Mouse (Mus musculus) neural tube, embryonic 12.5 days (tissue): Measurements from ENCODE around the gene Map7d3. TPM values are rescaled to one million over a fixed set of nuclear protein-coding genes. Genes with fewer than 3 reads are reported as not detected.

Source experiments
- ATAC-seq: fragments of 200-750 bp; cut with Nextera tagmentation; 2 replicates; pipeline ENCODE4 v1.8.0; 2017; ENCODE audit warnings: low read depth, mild to moderate bottlenecking, moderate TSS enrichment, moderate library complexity; ENCODE audit not compliant: low FRiP score
- H3K27ac ChIP-seq: fragments of 300-500 bp; sonication (generic); 2 replicates; pipeline ENCODE4 v1.5.1; 2016
- H3K27me3 ChIP-seq: fragments of 300-500 bp; sonication (generic); replicated peaks from 2 replicates; pipeline ENCODE4 v1.6.1; 2016; ENCODE audit warnings: mild to moderate bottlenecking
- H3K36me3 ChIP-seq: fragments of 300-500 bp; sonication (generic); 2 replicates; pipeline ENCODE4 v1.6.1; 2016; ENCODE audit warnings: mild to moderate bottlenecking
- H3K4me1 ChIP-seq: fragments of 300-500 bp; sonication (generic); 2 replicates; pipeline ENCODE4 v1.6.1; 2016
- H3K4me2 ChIP-seq: fragments of 300-500 bp; sonication (generic); replicated peaks from 2 replicates; pipeline ENCODE4 v1.6.1; 2016; ENCODE audit warnings: mild to moderate bottlenecking
- H3K4me3 ChIP-seq: fragments of 300-500 bp; sonication (generic); 2 replicates; pipeline ENCODE4 v1.5.1; 2016
- H3K9ac ChIP-seq: fragments of 300-500 bp; sonication (generic); 2 replicates; pipeline ENCODE4 v1.6.1; 2016; ENCODE audit warnings: mild to moderate bottlenecking
- H3K9me3 ChIP-seq: fragments of 300-500 bp; sonication (generic); 2 replicates; pipeline ENCODE4 v1.6.1; 2016; ENCODE audit warnings: mild to moderate bottlenecking
- WGBS: fragments of 180-500 bp; shearing (Covaris S2); methylation state at CpG from one replicate; pipeline ENCODE4 v1.1.7; 2016; 5-methylcytosine and 5-hydroxymethylcytosine counted together
- polyA plus RNA-seq: library from polyadenylated mRNA; unstranded; fragments of >200 nt; fragmentation: Nextera tagmentation; extraction: Ambion mirVana; gene quantifications from 2 replicates; pipeline ENCODE4 v1.2.1, GENCODE M21; 2016

Map7d3 gene
- polyA plus RNA-seq, 1 experiment from 2014 or later, result 1.2 TPM

DNA sequence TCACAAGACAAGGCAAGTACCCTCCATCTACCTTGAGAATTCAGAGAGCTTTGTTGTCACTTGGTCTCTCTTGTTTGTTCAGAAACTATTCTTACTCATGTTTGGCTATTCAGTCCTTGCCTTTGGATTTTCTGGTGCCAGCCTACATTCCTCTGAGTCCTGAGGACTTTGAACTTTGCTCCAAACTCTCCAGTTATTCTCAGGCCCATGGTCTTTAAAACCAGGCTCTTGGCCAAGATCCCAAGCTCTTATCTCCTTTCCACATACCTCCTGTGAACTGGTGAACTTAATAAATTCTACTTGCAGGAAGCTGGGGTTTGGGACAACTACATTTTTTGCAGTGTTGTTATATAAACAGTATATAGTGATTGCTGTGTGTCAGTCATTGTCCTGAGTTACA, 52.3 kb downstream of the Map7d3 start:
- Histone ChIP-seq H3K27ac (no peak overlapping the region), H3K27me3 (no peaks in the 10 kb centered on the region), H3K4me1 (no peaks in the 10 kb centered on the region), H3K36me3 (no peaks in the 10 kb centered on the region), H3K9me3 (no peaks in the 10 kb centered on the region), H3K9ac (no peak overlapping the region), H3K4me3 (no peak overlapping the region), H3K4me2 (no peak overlapping the region)
- no peak for ATAC-seq

DNA sequence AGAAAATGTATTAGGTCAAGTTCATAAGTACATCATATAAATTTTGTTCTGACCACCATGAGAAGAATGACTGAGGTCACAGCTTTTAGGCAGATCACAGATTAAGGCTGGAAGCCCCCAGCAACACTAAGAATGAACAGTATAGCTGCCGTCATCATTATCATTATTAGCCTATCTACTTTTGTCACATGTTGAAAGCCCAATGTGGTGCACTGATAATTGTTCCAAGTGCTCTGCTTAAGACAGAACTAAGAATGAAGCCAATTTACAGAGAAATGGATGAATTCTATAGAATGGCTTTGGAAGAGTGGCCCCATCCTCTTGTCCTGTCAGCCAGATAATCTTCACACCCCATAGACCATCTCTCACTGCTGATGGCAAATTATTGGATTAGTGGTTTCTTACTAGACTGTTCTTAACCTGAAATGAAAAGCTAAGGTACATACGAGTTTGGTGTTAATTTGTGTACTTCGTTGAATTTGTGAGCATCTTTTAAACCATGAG, 61.8 kb downstream of the Map7d3 start:
- Histone ChIP-seq H3K4me1 (no peaks in the 10 kb centered on the region), H3K9ac (no peak overlapping the region), H3K9me3 (no peaks in the 10 kb centered on the region), H3K36me3 (no peaks in the 10 kb centered on the region), H3K4me3 (no peak overlapping the region), H3K27ac (no peak overlapping the region), H3K27me3 (no peaks in the 10 kb centered on the region), H3K4me2 (no peak overlapping the region)
- 89% methylated on average over 3 of the region's 3 CpGs for WGBS
- ATAC-seq, result no peak

DNA sequence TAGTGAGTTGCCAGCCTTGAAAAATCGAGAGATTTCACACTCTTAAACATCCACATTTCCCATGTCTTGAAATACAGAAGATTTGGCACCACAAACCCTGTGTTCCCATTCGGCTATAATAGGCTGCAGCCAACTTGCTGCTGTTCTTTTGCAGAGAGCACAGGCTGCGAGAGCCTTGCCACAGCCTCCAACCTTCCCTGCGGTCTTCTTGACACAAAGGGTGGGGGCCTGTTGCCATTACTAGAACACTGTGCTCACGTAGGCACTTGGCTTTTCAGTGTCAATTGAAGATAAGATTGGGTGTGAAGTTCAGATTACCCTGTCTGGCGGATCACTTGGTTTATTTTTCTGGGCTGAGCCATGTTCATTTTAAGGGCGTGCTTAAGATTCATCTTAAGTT, 65.8 kb downstream of the Map7d3 start:
- no peak for ATAC-seq
- H3K36me3 ChIP-seq, result no peaks in the 10 kb centered on the region
- no peaks in the 10 kb centered on the region for H3K27me3 ChIP-seq
- no peaks in the 10 kb centered on the region for H3K9me3 ChIP-seq
- 86% methylated on average over 7 of the region's 7 CpGs for WGBS
- no peaks in the 10 kb centered on the region for H3K4me1 ChIP-seq
- no peak overlapping the region for H3K27ac ChIP-seq
- H3K4me2 ChIP-seq, result no peak overlapping the region
- H3K4me3 ChIP-seq, result no peak overlapping the region
- H3K9ac ChIP-seq, result no peak overlapping the region

DNA sequence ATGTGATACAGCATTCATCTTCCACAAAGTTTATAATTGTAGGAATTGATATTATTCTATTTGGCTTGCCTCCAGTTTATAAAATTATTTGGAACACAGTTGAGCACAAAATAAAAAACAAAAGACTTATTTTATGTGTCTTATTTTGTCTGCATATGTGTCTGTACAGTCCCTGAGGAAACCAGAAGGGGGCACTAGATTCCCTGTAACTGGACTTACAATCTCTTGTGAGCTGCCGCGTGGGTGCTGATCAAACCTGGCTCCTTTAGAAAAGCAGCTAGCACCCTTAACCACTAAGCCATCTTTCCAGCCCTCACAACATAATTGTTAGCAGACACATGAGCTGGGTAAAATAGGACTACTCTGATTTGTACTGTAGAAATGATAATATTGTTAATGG, 66.5 kb downstream of the Map7d3 start:
- no peaks in the 10 kb centered on the region for H3K9me3 ChIP-seq
- no peaks in the 10 kb centered on the region for H3K36me3 ChIP-seq
- no peak overlapping the region for H3K9ac ChIP-seq
- H3K27ac ChIP-seq, result no peak overlapping the region
- H3K4me3 ChIP-seq, result no peak overlapping the region
- no peak overlapping the region for H3K4me2 ChIP-seq
- H3K4me1 ChIP-seq, result no peaks in the 10 kb centered on the region
- 51% methylated on average over 2 of the region's 2 CpGs for whole genome bisulfite sequencing
- ATAC-seq, result no peak
- no peaks in the 10 kb centered on the region for H3K27me3 ChIP-seq

DNA sequence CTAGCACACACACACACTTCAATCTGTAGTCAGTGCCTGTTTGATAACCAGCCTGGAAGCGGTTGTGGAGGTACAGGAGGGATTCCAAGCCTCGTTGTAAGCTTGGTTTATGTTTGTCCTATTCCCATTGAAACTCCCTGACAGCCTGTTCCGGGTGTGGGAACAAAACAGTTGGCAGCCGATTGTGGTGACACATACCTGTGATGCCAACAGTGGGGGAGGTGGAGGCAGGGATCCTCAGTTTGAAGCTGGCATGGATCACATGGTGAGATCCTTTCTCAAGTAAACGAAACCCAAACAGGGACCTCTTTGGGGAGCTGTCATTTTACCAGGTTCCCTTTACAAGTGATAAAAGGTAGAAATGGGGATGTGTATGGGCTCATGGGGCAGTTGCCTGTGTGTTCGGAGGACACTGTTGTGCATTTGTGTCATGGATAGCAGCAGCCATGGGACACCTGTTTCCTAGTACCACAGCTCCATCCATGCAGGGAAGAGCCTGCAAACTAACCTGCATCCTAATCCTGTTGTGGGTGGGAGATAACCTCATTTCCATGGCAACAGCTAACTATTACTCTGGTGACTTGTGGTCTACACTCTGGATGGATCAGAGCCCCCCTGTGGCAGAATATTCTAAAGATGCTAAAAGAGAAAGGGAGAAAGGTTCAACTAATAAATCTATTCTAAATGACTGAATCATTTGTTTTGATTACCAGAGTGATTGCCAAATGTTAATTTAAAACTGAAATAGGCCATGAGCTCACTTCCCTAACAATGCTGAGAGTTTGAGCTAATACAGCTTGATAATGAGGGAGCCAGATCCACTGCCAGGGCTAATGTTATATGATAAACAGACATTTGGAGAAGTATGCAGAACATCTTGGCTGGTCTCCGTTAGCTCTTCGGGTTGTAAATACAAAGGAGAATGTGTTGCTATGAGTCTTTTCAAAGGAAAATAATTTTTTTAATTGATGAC, 68.5 kb downstream of the Map7d3 start:
- 86% methylated on average over 8 of the region's 8 CpGs for WGBS
- H3K4me2 ChIP-seq, result no peak overlapping the region
- ATAC-seq, result no peak
- H3K36me3 ChIP-seq, result no peaks in the 10 kb centered on the region
- no peaks in the 10 kb centered on the region for H3K9me3 ChIP-seq
- no peaks in the 10 kb centered on the region for H3K4me1 ChIP-seq
- H3K27me3 ChIP-seq, result no peaks in the 10 kb centered on the region
- no peak overlapping the region for H3K4me3 ChIP-seq
- H3K9ac ChIP-seq, result no peak overlapping the region
- no peak overlapping the region for H3K27ac ChIP-seq

DNA sequence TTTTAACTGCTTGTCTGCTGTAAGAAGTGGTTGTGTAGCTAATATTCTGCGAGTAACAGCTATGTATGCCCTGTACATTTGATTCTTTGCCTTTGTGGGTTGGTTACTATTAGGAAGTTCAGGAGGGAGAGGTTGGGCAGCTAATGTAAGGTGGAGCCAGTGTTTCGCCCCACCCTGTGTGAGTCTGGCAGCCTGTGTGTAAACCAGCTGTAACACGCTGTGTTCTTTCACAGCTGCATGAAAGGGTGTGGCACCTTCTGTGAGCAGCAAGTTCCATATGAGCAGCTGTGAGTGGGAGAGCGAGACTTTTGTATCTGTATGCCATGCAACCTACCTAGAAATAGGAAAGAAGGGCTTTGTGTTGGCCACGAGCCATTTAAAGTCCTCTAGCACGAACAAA, 70.0 kb downstream of the Map7d3 start:
- no peaks in the 10 kb centered on the region for H3K36me3 ChIP-seq
- no peak overlapping the region for H3K4me2 ChIP-seq
- no peak overlapping the region for H3K9ac ChIP-seq
- H3K27ac ChIP-seq, result no peak overlapping the region
- 82% methylated on average over 6 of the region's 6 CpGs for WGBS
- no peaks in the 10 kb centered on the region for H3K9me3 ChIP-seq
- H3K4me1 ChIP-seq, result no peaks in the 10 kb centered on the region
- no peaks in the 10 kb centered on the region for H3K27me3 ChIP-seq
- no peak for ATAC-seq
- H3K4me3 ChIP-seq, result no peak overlapping the region

DNA sequence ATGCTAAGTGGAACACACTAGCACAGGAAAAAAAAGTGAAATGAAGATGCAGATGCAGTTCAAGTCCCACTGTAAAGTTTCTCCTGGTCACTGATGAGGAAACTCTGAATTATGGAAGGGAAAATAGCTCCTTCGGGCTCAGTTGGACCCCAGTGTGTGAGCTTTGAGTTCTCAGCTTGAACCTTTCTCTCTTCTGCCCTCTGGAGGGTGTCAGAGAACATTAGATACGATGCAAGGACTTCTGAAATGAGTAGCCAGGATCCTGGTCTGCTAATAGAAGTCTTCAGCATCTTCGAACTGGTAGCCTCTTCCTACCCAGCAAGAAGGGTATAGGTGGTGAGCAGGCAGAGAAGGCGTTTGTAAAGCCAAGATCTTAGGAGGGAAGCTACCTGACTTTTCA, 70.6 kb downstream of the Map7d3 start:
- 64% methylated on average over 4 of the region's 4 CpGs for WGBS
- Histone ChIP-seq H3K27ac (no peak overlapping the region), H3K9me3 (no peaks in the 10 kb centered on the region), H3K27me3 (no peaks in the 10 kb centered on the region), H3K4me1 (no peaks in the 10 kb centered on the region), H3K4me2 (no peak overlapping the region), H3K9ac (no peak overlapping the region), H3K36me3 (no peaks in the 10 kb centered on the region), H3K4me3 (no peak overlapping the region)
- no peak for ATAC-seq

Other genes with a start within 250 kb of the Map7d3 start
- gene Mmgt1, start 224.3 kb downstream of the Map7d3 start, polyA plus RNA-seq, result 49.7 and 52.9 TPM in 2 replicates
- 31.1 and 31.2 TPM in 2 replicates for gene Slc9a6, start 212.6 kb downstream of the Map7d3 start, polyA plus RNA-seq
- 85.3 and 89.1 TPM in 2 replicates for gene Fhl1, start 90.5 kb downstream of the Map7d3 start, polyA plus RNA-seq
- 0.04 TPM in 2 replicates for gene Adgrg4, start 47.8 kb upstream of the Map7d3 start, polyA plus RNA-seq
- not detected in 2 replicates for gene Brs3, start 220.7 kb upstream of the Map7d3 start, polyA plus RNA-seq
- gene Htatsf1, start 231.3 kb upstream of the Map7d3 start, polyA plus RNA-seq, result 89.5 and 93.0 TPM in 2 replicates